Mouse (Mus musculus): ENCODE results near the gene Iqcm.

- TF ChIP-seq MAX (IDR thresholded peaks at IDR 0.05; ENCODE audit: low read depth) (no peak), CEBPB (IDR thresholded peaks at IDR 0.05; ENCODE audit: insufficient read depth, poor library complexity, severe bottlenecking) (no peak), POLR2A (IDR thresholded peaks at IDR 0.05; ENCODE audit: insufficient read length, low read depth) (no peak), USF1 (IDR thresholded peaks at IDR 0.05; ENCODE audit: low read depth) (no peak), E2F4 (IDR thresholded peaks at IDR 0.05; ENCODE audit: insufficient read depth) (no peak), SRF (IDR thresholded peaks at IDR 0.05; ENCODE audit: control insufficient read depth, insufficient read length, low read depth) (no peak), POLR2AphosphoS2 (IDR thresholded peaks at IDR 0.05; ENCODE audit: insufficient read length, low read depth) (no peak), MYOD1 (IDR thresholded peaks at IDR 0.05; ENCODE audit: control insufficient read depth in 1 of 3, insufficient read length in 2 of 3, low read depth in 2 of 3) (no peak), TCF12 (IDR thresholded peaks at IDR 0.05; ENCODE audit: insufficient read depth, poor library complexity, severe bottlenecking) (no peak), REST (IDR thresholded peaks at IDR 0.05; ENCODE audit: insufficient read depth, insufficient read length) (no peak)
These were observed 307.1 kb downstream of the Iqcm start for GRCm38 (mm10) chr8:75755596-75755995.
